Mouse (Mus musculus): Measurements from ENCODE around the gene Itpkb. TPM values are rescaled to one million over a fixed set of nuclear protein-coding genes. Genes with fewer than 3 reads are reported as not detected.

Itpkb gene
- polyA plus RNA-seq (2014; fragmentation: Nextera tagmentation; extraction: Ambion mirVana): 7.1 and 7.2 TPM in 2 replicates

DNA sequence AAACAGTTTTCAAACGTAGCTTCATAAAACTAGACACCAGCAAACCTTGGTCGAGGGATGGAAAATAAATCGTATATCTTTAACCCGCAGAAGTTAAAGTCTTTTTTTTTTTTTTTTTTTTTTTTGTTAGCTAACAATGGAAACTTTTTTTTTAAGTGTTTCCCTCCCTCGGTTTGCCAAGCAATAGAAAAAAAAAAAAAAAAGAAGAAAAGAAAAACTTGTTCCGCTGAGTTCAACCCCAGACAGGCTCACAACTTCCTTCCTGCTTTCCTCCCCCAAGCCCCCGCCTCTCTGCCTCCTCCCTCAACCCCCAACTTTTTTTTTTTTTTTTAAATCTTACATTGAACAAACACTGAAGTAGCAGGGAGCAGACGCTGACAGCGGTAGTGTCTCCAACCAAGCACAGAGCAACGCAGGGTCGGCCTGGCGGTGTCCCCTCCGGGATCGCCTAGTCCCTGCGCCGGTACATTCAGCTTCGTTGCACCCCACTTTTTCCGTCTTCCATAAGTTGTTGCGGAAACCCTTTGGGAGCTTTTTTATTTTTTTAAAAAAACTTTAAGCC, at the start of gene Itpkb:
Gene Itpkb, plus strand, starts transcription at position 341 of the 562 bp plus-strand sequence.
- DNase-seq (ENCODE audit: low spot score) (peak; percentile 78), ATAC-seq (ENCODE audit: insufficient number of reproducible peaks, low FRiP score, low TSS enrichment, low read depth) (peak; percentile 46)
- Histone ChIP-seq H3K4me2 (ENCODE audit: low read depth, severe bottlenecking) (peak within 1 kb of the TSS; percentile 99), H3K4me3 (ENCODE audit: low read depth, low read length) (peak within 1 kb of the TSS; percentile 74), H3K4me1 (ENCODE audit: control insufficient read depth, insufficient read depth, low read length) (peaks cover 20% of the 10 kb centered on the region), H3K9me3 (ENCODE audit: control insufficient read depth, low read length) (no peaks in the 10 kb centered on the region), H3K27ac (replicated peaks; ENCODE audit: low read depth, low read length) (peak within 1 kb of the TSS; percentile 92), H3K9ac (ENCODE audit: low read length) (peak within 1 kb of the TSS; percentile 93), H3K36me3 (ENCODE audit: control insufficient read depth, insufficient read depth, low read length) (peaks cover 2% of the 10 kb centered on the region; the same call in 1 of the 2 replicates), H3K27me3 (ENCODE audit: control insufficient read depth, insufficient read depth, low read length) (0 out of 2 replicates have a peak, but pooled peaks cover 5% of the 10 kb centered on the region)
- 2% methylated on average over 19 of the region's 19 CpGs for WGBS

DNA sequence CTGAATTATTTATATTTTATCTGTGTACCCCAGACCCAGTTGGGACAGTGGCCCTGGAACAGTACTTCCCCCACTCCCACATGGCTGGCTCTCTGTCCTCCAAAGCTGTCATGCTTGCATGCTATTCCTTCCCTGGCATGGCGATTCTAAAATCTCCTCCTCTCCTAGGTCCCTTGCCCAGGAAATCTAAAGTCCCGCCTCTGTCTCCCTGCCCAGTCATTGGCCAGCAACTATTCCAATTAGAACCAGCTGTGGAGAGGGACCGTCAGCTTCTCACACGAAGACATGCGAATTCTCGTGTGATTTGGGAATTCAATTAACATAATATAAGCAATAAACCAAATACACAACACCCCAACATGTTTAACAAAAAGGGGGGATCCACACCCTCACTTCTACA, 47.7 kb upstream of the Itpkb start:
- no peaks in the 10 kb centered on the region for H3K9me3 ChIP-seq (ENCODE audit: control insufficient read depth, low read length)
- DNase-seq (ENCODE audit: low spot score): peak; percentile 62
- no peak for ATAC-seq (ENCODE audit: insufficient number of reproducible peaks, low FRiP score, low TSS enrichment, low read depth)
- no peak overlapping the region for H3K9ac ChIP-seq (ENCODE audit: low read length)
- H3K4me3 ChIP-seq (ENCODE audit: low read depth, low read length): no peak overlapping the region
- H3K27ac ChIP-seq (replicated peaks; ENCODE audit: low read depth, low read length): no peak overlapping the region
- H3K36me3 ChIP-seq (ENCODE audit: control insufficient read depth, insufficient read depth, low read length): no peaks in the 10 kb centered on the region
- 8% methylated on average over 6 of the region's 6 CpGs for WGBS
- H3K4me2 ChIP-seq (ENCODE audit: low read depth, severe bottlenecking): no peak overlapping the region
- H3K27me3 ChIP-seq (ENCODE audit: control insufficient read depth, insufficient read depth, low read length): no peaks in the 10 kb centered on the region
- H3K4me1 ChIP-seq (ENCODE audit: control insufficient read depth, insufficient read depth, low read length): peaks cover 40% of the 10 kb centered on the region

DNA sequence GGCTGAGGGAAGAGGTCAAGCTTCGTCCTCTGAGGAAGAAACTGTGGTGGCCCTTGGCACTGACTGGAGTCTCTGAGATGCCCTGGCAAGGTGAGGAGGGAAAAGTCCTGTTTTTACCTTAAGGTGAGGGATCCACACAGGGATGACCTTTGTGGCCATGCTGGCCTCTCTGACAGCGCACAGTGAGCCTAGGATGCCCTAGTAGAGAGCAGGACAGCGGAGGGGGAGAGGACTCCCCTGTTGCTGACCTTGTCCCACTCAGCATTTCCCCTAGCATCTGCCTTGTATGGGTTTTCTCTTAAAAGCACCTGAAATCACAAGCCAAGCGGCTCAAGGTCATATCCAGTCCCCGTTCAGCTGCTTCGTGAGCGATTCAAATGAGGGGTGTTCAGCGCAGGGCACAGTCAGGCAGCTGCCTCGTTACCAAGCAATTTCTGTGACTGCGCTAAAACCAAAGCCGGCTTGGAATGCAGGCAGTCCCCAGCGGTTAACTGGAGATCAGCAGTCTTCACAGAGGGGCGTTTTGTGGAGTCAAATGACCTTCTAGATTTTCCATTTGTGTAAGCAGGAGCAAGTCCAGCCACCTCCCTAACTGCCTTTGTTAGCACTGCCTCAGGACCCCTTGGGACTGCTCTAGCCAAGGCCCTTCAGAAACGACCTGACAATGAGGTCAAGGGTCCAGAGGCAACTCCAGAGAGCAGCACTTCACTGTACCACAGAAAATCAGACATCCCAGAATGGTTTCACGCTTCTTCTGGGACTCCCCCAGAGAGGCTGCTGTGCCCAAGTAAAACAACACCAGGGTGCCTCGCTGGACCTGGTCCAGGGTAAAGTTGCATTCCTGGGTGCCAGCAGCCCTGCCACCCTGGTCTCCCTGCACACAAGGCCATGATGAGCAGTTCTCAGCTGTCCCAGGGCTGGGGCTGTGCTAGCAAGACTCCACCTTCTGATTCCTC, 46.2 kb upstream of the Itpkb start:
- Histone ChIP-seq H3K27ac (replicated peaks; ENCODE audit: low read depth, low read length) (peak overlapping the region; percentile 68), H3K4me2 (ENCODE audit: low read depth, severe bottlenecking) (peak overlapping the region; percentile 13; the same call in 1 of the 2 replicates)
- WGBS: 22% methylated on average over 16 of the region's 16 CpGs

DNA sequence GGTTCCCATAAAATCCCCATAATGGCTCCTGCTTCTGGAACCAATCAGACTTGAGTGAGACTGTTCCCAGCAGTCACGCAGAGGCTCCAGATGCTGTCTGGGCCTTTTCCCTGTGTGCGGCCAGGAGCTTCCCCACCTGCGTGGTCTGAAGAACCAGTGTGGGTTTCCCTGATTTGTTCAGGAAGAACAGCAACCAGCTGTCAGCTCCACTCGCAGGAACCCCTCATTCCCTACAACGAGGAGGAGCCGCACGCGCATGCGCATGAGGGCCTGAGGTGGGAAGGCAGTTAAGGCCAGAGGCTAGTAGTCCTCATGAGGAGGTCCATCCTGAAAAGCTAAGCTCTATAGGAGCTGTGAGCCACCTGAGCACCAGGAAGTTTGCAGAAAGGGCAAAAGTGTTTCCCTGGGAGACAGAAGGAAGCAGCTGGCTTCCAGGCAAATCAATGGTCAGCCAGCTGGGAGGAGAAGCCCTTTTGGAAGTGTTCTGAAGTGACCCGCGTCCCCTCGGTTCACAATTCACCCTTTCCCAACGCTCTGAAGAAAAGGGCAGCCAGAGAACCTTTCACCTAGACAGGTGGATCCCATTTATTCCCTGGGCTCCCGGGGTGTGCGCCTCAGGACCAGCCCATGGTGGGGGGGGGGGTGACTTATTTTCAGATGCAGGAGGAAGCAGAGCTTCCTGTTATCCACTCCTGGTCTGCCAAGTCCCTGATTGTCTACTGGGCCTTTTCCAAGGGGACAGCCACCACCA, 44.0 kb upstream of the Itpkb start:
- DNase-seq (ENCODE audit: low spot score): peak; percentile 77
- peak; percentile 60; the same call in 1 of the 2 replicates for ATAC-seq (ENCODE audit: insufficient number of reproducible peaks, low FRiP score, low TSS enrichment, low read depth)
- H3K9ac ChIP-seq (ENCODE audit: low read length): 0 out of 2 replicates have a peak overlapping the region, but pooled peaks have one; percentile 18
- peak overlapping the region; percentile 83 for H3K27ac ChIP-seq (replicated peaks; ENCODE audit: low read depth, low read length)
- no peak overlapping the region for H3K4me3 ChIP-seq (ENCODE audit: low read depth, low read length)
- no peaks in the 10 kb centered on the region for H3K9me3 ChIP-seq (ENCODE audit: control insufficient read depth, low read length)
- no peaks in the 10 kb centered on the region for H3K27me3 ChIP-seq (ENCODE audit: control insufficient read depth, insufficient read depth, low read length)
- H3K36me3 ChIP-seq (ENCODE audit: control insufficient read depth, insufficient read depth, low read length): no peaks in the 10 kb centered on the region
- H3K4me2 ChIP-seq (ENCODE audit: low read depth, severe bottlenecking): 0 out of 2 replicates have a peak overlapping the region, but pooled peaks have one; percentile 25
- 32% methylated on average over 15 of the region's 15 CpGs for WGBS
- peaks cover 39% of the 10 kb centered on the region for H3K4me1 ChIP-seq (ENCODE audit: control insufficient read depth, insufficient read depth, low read length)

More for the DNA sequence above, 46.2 kb upstream of the Itpkb start:
- Histone ChIP-seq H3K9me3 (ENCODE audit: control insufficient read depth, low read length) (no peaks in the 10 kb centered on the region), H3K9ac (ENCODE audit: low read length) (no peak overlapping the region), H3K36me3 (ENCODE audit: control insufficient read depth, insufficient read depth, low read length) (no peaks in the 10 kb centered on the region), H3K4me1 (ENCODE audit: control insufficient read depth, insufficient read depth, low read length) (peaks cover 41% of the 10 kb centered on the region), H3K4me3 (ENCODE audit: low read depth, low read length) (no peak overlapping the region), H3K27me3 (ENCODE audit: control insufficient read depth, insufficient read depth, low read length) (no peaks in the 10 kb centered on the region)
- ATAC-seq (ENCODE audit: insufficient number of reproducible peaks, low FRiP score, low TSS enrichment, low read depth): peak; percentile 63
- peak; percentile 79 for DNase-seq (ENCODE audit: low spot score)

DNA sequence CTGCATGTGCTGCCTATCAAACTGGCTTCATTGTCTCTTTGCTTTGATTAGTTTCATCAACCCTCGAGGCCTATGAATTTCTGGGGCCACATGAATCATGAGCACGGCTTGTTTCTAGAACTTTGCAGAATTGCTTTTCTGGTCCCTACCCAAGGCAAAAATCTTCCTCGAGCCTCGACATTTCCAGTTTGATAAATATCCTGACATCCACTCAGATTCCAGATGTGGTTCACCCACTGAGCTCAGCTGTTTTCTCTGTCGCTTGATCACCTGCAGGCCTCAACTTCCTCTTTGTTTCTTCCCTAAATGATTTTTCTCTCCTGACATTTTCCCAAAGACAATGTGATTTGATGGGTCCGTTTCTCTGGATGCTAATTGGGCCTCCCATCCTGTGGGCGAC, 42.1 kb upstream of the Itpkb start:
- H3K9me3 ChIP-seq (ENCODE audit: control insufficient read depth, low read length): no peaks in the 10 kb centered on the region
- H3K9ac ChIP-seq (ENCODE audit: low read length): no peak overlapping the region
- no peaks in the 10 kb centered on the region for H3K27me3 ChIP-seq (ENCODE audit: control insufficient read depth, insufficient read depth, low read length)
- H3K4me3 ChIP-seq (ENCODE audit: low read depth, low read length): no peak overlapping the region
- H3K4me2 ChIP-seq (ENCODE audit: low read depth, severe bottlenecking): no peak overlapping the region
- DNase-seq (ENCODE audit: low spot score): no peak
- ATAC-seq (ENCODE audit: insufficient number of reproducible peaks, low FRiP score, low TSS enrichment, low read depth): no peak
- WGBS: 85% methylated on average over 7 of the region's 7 CpGs
- no peaks in the 10 kb centered on the region for H3K36me3 ChIP-seq (ENCODE audit: control insufficient read depth, insufficient read depth, low read length)
- no peak overlapping the region for H3K27ac ChIP-seq (replicated peaks; ENCODE audit: low read depth, low read length)
- H3K4me1 ChIP-seq (ENCODE audit: control insufficient read depth, insufficient read depth, low read length): peaks cover 39% of the 10 kb centered on the region

DNA sequence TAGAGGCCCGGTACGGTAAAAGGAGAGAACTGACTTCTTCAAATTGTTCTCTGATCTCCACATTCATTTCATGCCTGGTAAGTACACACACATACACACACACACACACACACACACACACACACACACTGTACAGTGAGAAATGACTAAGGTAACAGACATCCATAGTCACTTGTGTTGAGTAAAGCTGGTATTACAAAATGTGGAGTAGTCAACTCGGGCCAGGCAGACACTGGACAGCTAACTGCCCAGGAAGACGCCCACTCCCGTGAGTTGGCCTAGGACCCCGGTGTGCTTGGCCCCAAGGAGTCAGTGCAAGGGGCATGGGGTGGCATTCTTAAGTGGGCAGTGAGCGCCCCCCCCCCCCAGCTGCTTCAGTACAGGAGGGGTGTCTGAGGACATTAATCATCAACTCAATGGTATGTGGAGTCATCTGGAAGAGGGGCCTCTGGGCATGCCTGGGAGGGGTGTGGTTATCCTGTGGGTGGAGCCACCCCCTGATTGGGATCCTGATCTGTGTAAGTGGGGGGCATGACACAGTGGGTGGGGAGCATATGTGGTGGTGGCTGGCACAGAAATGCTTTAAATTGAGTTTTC, 41.3 kb upstream of the Itpkb start:
- WGBS: 84% methylated on average over 7 of the region's 7 CpGs
- Histone ChIP-seq H3K9ac (ENCODE audit: low read length) (no peak overlapping the region), H3K36me3 (ENCODE audit: control insufficient read depth, insufficient read depth, low read length) (no peaks in the 10 kb centered on the region), H3K4me3 (ENCODE audit: low read depth, low read length) (no peak overlapping the region), H3K27ac (replicated peaks; ENCODE audit: low read depth, low read length) (no peak overlapping the region), H3K9me3 (ENCODE audit: control insufficient read depth, low read length) (no peaks in the 10 kb centered on the region), H3K27me3 (ENCODE audit: control insufficient read depth, insufficient read depth, low read length) (no peaks in the 10 kb centered on the region), H3K4me1 (ENCODE audit: control insufficient read depth, insufficient read depth, low read length) (peaks cover 33% of the 10 kb centered on the region), H3K4me2 (ENCODE audit: low read depth, severe bottlenecking) (no peak overlapping the region)
- DNase-seq (ENCODE audit: low spot score) (no peak), ATAC-seq (ENCODE audit: insufficient number of reproducible peaks, low FRiP score, low TSS enrichment, low read depth) (no peak)

DNA sequence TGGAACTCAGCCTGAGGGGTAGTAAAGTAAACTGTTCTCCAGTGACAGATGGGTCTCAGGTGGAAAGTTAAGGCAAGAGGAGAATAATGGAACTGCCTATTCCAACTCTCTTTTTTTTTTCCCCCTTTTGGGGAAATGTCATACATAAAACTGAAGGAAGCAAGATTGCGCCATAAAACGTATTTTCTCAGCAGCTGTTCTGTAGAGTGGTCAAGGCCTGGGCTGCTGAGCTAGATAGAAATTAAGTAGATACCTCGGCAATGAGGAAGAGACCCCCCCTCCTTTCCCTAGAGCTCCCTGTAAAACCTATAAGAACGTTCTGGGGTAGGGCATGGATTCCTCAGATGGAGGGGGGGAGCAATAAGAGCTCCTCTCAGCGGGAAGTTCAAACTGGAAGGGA, 40.5 kb upstream of the Itpkb start:
- no peak overlapping the region for H3K27ac ChIP-seq (replicated peaks; ENCODE audit: low read depth, low read length)
- no peaks in the 10 kb centered on the region for H3K36me3 ChIP-seq (ENCODE audit: control insufficient read depth, insufficient read depth, low read length)
- H3K27me3 ChIP-seq (ENCODE audit: control insufficient read depth, insufficient read depth, low read length): no peaks in the 10 kb centered on the region
- H3K4me2 ChIP-seq (ENCODE audit: low read depth, severe bottlenecking): no peak overlapping the region
- H3K9me3 ChIP-seq (ENCODE audit: control insufficient read depth, low read length): no peaks in the 10 kb centered on the region
- H3K4me3 ChIP-seq (ENCODE audit: low read depth, low read length): no peak overlapping the region
- ATAC-seq (ENCODE audit: insufficient number of reproducible peaks, low FRiP score, low TSS enrichment, low read depth): no peak
- H3K4me1 ChIP-seq (ENCODE audit: control insufficient read depth, insufficient read depth, low read length): peaks cover 25% of the 10 kb centered on the region
- no peak overlapping the region for H3K9ac ChIP-seq (ENCODE audit: low read length)
- no peak for DNase-seq (ENCODE audit: low spot score)
- WGBS: 73% methylated on average over 5 of the region's 5 CpGs

DNA sequence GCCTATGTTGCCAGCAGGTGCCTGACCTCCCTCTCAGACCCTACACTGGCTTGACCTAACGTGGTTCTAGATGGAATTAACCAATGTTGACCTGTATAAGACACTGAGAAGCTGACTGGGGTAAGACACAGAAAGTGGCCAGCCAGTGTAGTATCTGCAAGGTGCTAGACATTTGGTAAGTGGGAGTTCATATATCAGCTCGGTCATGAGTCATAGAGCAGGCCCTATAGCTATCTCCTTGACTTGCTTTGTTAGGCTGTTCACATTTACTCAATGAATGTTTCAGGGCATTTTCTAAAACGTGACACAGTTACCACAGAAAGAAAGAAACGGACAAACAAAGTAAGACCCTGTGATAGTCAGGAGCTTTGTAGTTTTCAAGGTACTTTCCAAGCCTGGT, 39.9 kb upstream of the Itpkb start:
- no peak for ATAC-seq (ENCODE audit: insufficient number of reproducible peaks, low FRiP score, low TSS enrichment, low read depth)
- H3K4me2 ChIP-seq (ENCODE audit: low read depth, severe bottlenecking): no peak overlapping the region
- WGBS: 87% methylated on average over 4 of the region's 4 CpGs

More for the DNA sequence above, 39.9 kb upstream of the Itpkb start:
- DNase-seq (ENCODE audit: low spot score): no peak
- no peaks in the 10 kb centered on the region for H3K27me3 ChIP-seq (ENCODE audit: control insufficient read depth, insufficient read depth, low read length)
- H3K4me1 ChIP-seq (ENCODE audit: control insufficient read depth, insufficient read depth, low read length): peaks cover 21% of the 10 kb centered on the region
- no peaks in the 10 kb centered on the region for H3K9me3 ChIP-seq (ENCODE audit: control insufficient read depth, low read length)
- no peak overlapping the region for H3K9ac ChIP-seq (ENCODE audit: low read length)
- no peak overlapping the region for H3K27ac ChIP-seq (replicated peaks; ENCODE audit: low read depth, low read length)
- H3K4me3 ChIP-seq (ENCODE audit: low read depth, low read length): no peak overlapping the region
- H3K36me3 ChIP-seq (ENCODE audit: control insufficient read depth, insufficient read depth, low read length): no peaks in the 10 kb centered on the region
